Mouse (Mus musculus) liver, postnatal 0 days (tissue): ENCODE measurements around the gene Stk25. TPM values are rescaled to one million over a fixed set of nuclear protein-coding genes. Genes with fewer than 3 reads are reported as not detected.

ENCODE experiments used
- ATAC-seq: fragments of 200-750 bp; cut with Nextera tagmentation; 2 replicates; pipeline ENCODE4 v1.8.0; 2017; ENCODE audit warnings: mild to moderate bottlenecking, moderate library complexity
- DNase-seq: peaks from one replicate; pipeline ENCODE4 v3.0.0-alpha.2; 2016
- H3K27ac ChIP-seq: fragments of 300-500 bp; sonication (generic); 2 replicates; pipeline ENCODE4 v1.5.1; 2014; ENCODE audit warnings: antibody characterized with exemption, moderate library complexity, mild to moderate bottlenecking, low read depth
- H3K27me3 ChIP-seq: fragments of 300-500 bp; sonication (generic); 2 replicates; pipeline ENCODE4 v1.6.1; 2014; ENCODE audit warnings: low read length, control low read depth, mixed read lengths; ENCODE audit not compliant: insufficient read depth
- H3K36me3 ChIP-seq: fragments of 300-500 bp; sonication (generic); replicated peaks from 2 replicates; pipeline ENCODE4 v1.6.1; 2014; ENCODE audit warnings: mild to moderate bottlenecking, control low read depth, low read length, moderate library complexity, mixed read lengths; ENCODE audit not compliant: insufficient read depth
- H3K4me1 ChIP-seq: fragments of 300-500 bp; sonication (generic); 2 replicates; pipeline ENCODE4 v1.6.1; 2014; ENCODE audit warnings: antibody characterized with exemption, mild to moderate bottlenecking, control low read depth; ENCODE audit not compliant: insufficient read depth
- H3K4me2 ChIP-seq: fragments of 300-500 bp; sonication (generic); 2 replicates; pipeline ENCODE4 v1.6.1; 2014; ENCODE audit warnings: low read depth, mild to moderate bottlenecking, low read length, moderate library complexity, mixed read lengths
- H3K4me3 ChIP-seq: fragments of 300-500 bp; sonication (generic); 2 replicates; pipeline ENCODE4 v1.5.1; 2014; ENCODE audit warnings: low read depth, low read length
- H3K9ac ChIP-seq: fragments of 300-500 bp; sonication (generic); replicated peaks from 2 replicates; pipeline ENCODE4 v1.6.1; 2014; ENCODE audit warnings: mild to moderate bottlenecking, moderate library complexity
- H3K9me3 ChIP-seq: fragments of 300-500 bp; sonication (generic); 2 replicates; pipeline ENCODE4 v1.6.1; 2016; ENCODE audit warnings: mild to moderate bottlenecking, control low read depth, low read length, mixed read lengths
- CTCF ChIP-seq: sonication (generic); IDR thresholded peaks from 2 replicates; pipeline ENCODE4 v1.5.1; 2016; ENCODE audit warnings: antibody characterized with exemption, low read depth
- EP300 ChIP-seq: IDR thresholded peaks from 2 replicates; pipeline ENCODE4 v1.6.1; 2016; ENCODE audit warnings: antibody characterized with exemption, low read depth, mild to moderate bottlenecking
- WGBS: fragments of 180-500 bp; shearing (Covaris S2); extraction: QIAGEN DNeasy Blood & Tissue Kit; methylation state at CpG from one replicate; pipeline ENCODE4 v1.1.7; 2014; ENCODE audit not compliant: insufficient replicate concordance; 5-methylcytosine and 5-hydroxymethylcytosine counted together
- polyA plus RNA-seq: library from polyadenylated mRNA; unstranded; fragments of >200 nt; fragmentation: Nextera tagmentation; extraction: Ambion mirVana; gene quantifications from 2 replicates; pipeline ENCODE4 v1.2.1, GENCODE M21; 2015

Gene Stk25
- polyA plus RNA-seq, 1 experiment from 2014 or later = 41.3 TPM

DNA sequence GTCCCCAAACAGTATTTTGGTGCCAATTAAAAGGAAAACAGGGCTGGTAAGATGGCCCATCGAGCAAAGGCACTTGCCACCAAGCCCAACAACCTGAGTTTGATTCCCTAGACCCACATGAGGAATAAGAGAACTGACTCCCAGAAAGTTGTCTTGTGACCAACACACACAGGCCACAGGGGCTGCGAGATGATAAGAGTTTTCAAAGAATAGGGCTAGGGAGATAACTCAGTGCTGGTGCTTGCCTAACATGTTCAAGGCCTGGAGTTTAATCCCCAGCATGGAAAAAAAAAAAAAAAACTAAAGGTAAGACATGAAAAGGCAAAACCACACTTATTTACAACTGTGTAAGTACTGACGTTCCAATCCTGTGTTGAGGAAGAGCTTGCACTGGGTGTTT, 27.7 kb downstream of the Stk25 start:
- H3K9me3 ChIP-seq = no peaks in the 10 kb centered on the region
- peaks cover 31% of the 10 kb centered on the region for H3K4me1 ChIP-seq
- no peak overlapping the region for H3K4me3 ChIP-seq
- no peak overlapping the region for H3K27ac ChIP-seq
- H3K36me3 ChIP-seq = peaks cover 38% of the 10 kb centered on the region
- H3K27me3 ChIP-seq = no peaks in the 10 kb centered on the region
- H3K4me2 ChIP-seq = no peak overlapping the region
- no peak overlapping the region for H3K9ac ChIP-seq
- ATAC-seq (no peak), DNase-seq (no peak)
- TF ChIP-seq EP300 = no peak
- TF ChIP-seq CTCF = no peak
- 65% methylated on average over 3 of the region's 3 CpGs for WGBS

DNA sequence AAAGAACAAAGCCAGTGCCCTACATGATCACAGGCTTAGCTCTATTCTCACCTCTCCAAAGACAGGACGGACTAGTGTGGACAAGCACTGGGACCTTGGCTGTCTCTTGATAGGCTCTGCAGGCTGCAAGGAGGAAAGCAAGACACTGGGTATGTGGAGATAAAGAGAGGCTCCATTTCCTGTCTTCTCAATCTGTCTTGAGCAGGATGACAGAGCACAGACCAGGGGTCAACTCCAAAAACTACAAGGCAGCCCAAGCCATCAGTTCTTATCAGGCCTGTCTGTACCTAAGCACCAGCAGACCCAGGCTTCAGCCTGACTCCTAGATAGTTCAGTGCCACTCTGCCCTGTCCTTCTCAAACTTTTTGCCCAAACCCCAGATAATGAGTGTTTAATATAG, 34.0 kb downstream of the Stk25 start:
- 41% methylated on average over 1 of the region's 1 CpGs for WGBS
- no peak for DNase-seq
- no peak overlapping the region for H3K9ac ChIP-seq
- H3K36me3 ChIP-seq = peaks cover 78% of the 10 kb centered on the region
- no peaks in the 10 kb centered on the region for H3K27me3 ChIP-seq
- no peaks in the 10 kb centered on the region for H3K9me3 ChIP-seq
- H3K27ac ChIP-seq = no peak overlapping the region
- no peak overlapping the region for H3K4me3 ChIP-seq
- no peak overlapping the region for H3K4me2 ChIP-seq
- no peak for TF ChIP-seq CTCF
- TF ChIP-seq EP300 = peak; percentile 43; the same call in 1 of the 2 replicates
- H3K4me1 ChIP-seq = no peaks in the 10 kb centered on the region; the same call in 1 of the 2 replicates
- ATAC-seq = peak; percentile 71

DNA sequence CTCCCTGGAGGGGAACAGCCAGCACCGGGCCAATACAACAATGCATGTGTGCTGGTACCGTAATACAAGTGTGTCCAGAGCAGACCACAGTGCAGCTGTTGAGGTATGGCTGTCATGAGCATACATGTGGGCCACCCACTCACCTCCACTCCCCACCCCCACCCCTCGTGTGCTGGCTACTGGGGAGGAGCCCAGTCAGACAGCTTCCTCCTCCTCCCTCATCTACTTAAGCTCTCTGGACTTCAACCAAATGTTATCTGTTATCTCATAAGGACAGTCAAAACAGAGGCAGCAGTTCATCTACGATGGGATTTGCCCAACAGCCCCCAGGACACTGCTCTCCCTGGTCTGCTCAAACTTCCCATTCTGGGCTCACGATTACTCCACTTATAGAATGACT, 39.5 kb downstream of the Stk25 start:
- H3K4me2 ChIP-seq = no peak overlapping the region
- DNase-seq (no peak), ATAC-seq (peak; percentile 63)

GRCm38 (mm10) chr1:93618059-93618748, 40.3 kb downstream of the Stk25 start:
- no peak for TF ChIP-seq CTCF
- no peak for TF ChIP-seq EP300
- Histone ChIP-seq H3K9me3 (no peaks in the 10 kb centered on the region), H3K36me3 (peaks cover 27% of the 10 kb centered on the region), H3K4me3 (no peak overlapping the region), H3K27ac (no peak overlapping the region), H3K9ac (no peak overlapping the region), H3K27me3 (no peaks in the 10 kb centered on the region), H3K4me1 (peaks cover 3% of the 10 kb centered on the region; the same call in 1 of the 2 replicates), H3K4me2 (no peak overlapping the region)
- ATAC-seq (no peak), DNase-seq (no peak)
- 78% methylated on average over 4 of the region's 4 CpGs for WGBS

More for the DNA sequence above, 39.5 kb downstream of the Stk25 start:
- WGBS = 47% methylated on average over 5 of the region's 5 CpGs
- H3K36me3 ChIP-seq = peaks cover 34% of the 10 kb centered on the region
- H3K27me3 ChIP-seq = no peaks in the 10 kb centered on the region
- H3K4me3 ChIP-seq = no peak overlapping the region
- no peak overlapping the region for H3K27ac ChIP-seq
- no peak overlapping the region for H3K9ac ChIP-seq
- H3K4me1 ChIP-seq = peaks cover 3% of the 10 kb centered on the region; the same call in 1 of the 2 replicates
- no peaks in the 10 kb centered on the region for H3K9me3 ChIP-seq
- TF ChIP-seq CTCF (no peak), EP300 (no peak)

- no peaks in the 10 kb centered on the region for H3K9me3 ChIP-seq
- ATAC-seq (no peak), DNase-seq (no peak)
- no peak overlapping the region for H3K9ac ChIP-seq
- no peaks in the 10 kb centered on the region for H3K36me3 ChIP-seq
- H3K27me3 ChIP-seq = no peaks in the 10 kb centered on the region
- no peak overlapping the region for H3K4me3 ChIP-seq
- no peak overlapping the region for H3K27ac ChIP-seq
- no peaks in the 10 kb centered on the region for H3K4me1 ChIP-seq
- no peak for TF ChIP-seq CTCF
- TF ChIP-seq EP300 = no peak
- 86% methylated on average over 8 of the region's 8 CpGs for WGBS
- no peak overlapping the region for H3K4me2 ChIP-seq
Measured at GRCm38 (mm10) chr1:93609762-93610161, 48.7 kb downstream of the Stk25 start.

DNA sequence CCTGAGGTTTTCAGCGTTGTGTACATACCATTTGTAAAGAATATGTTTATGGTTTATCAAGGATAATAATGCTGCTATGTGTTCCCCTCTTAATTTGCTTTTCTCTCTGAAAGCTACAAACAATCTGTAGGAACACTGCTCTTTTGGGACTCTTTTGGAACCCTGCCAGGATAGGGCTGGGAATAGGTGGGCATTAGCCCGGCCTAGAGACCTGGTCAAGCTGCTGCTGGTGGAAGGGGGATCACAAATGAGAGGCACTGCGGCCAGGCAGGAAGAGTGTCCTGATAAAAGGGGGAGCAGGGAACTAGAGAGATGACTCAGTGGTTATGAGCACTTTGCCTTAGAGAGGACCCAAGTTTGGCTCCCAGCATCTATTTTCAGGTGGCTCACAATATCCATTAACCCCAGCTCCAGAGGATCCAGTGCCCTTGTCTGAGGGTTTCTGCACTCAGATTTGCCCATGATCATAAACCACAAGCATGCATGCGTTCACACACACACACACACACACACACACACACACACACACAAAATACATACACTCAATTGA, 49.7 kb downstream of the Stk25 start:
- Histone ChIP-seq H3K4me1 (no peaks in the 10 kb centered on the region), H3K27ac (no peak overlapping the region), H3K27me3 (no peaks in the 10 kb centered on the region), H3K9me3 (no peaks in the 10 kb centered on the region), H3K4me3 (no peak overlapping the region), H3K4me2 (no peak overlapping the region), H3K9ac (no peak overlapping the region), H3K36me3 (no peaks in the 10 kb centered on the region)
- ATAC-seq = no peak
- WGBS = 69% methylated on average over 4 of the region's 4 CpGs
- TF ChIP-seq CTCF (no peak), EP300 (no peak)
- DNase-seq = no peak
